In genomic region chr13:99940601-99941000, GRCm38 (mm10) we compare ENCODE assay signal across 9 mouse cellular contexts. TPM values are rescaled to one million over a fixed set of nuclear protein-coding genes. Genes with fewer than 3 reads are reported as not detected.
DNase-seq lines count a peak whose midpoint lies in the region; ATAC-seq and TF ChIP-seq lines count a peak whose summit lies in the region.
"Had no signal": no experiment of that assay in that cellular context is flagged by ENCODE, and none has a peak within 500 bp of the region (broad histone marks: within the 10 kb centered on the region; RNA-seq: fewer than 3 reads in every experiment).

No protein-coding gene starts in this region.

- WGBS in cerebellum, adult 2 months, result 11% methylated on average over 2 of the region's 2 CpGs
- WGBS in forebrain, embryonic 10.5 days, result 21% methylated on average over 2 of the region's 2 CpGs

- peak; percentile 14 for DNase-seq in cerebellum, adult 2 months
- peak; percentile 54 for DNase-seq in forebrain, embryonic 10.5 days (ENCODE audit: extremely low spot score, low spot score)
- DNase-seq in left cerebral cortex, adult 9 months (ENCODE audit: low spot score in 2 of 2), result peak; percentile 25 to 41
- DNase-seq in retina, embryonic 14.5 days (ENCODE audit: low spot score), result peak; percentile 70
- no peak for DNase-seq in adipocyte (ENCODE audit: low spot score)
- DNase-seq in heart, adult 11 months, result no peak
- DNase-seq in spleen, postnatal 4 days (ENCODE audit: low spot score in 2 of 2), result no peak

- no peak for TF ChIP-seq CTCF in cerebellum, adult 2 months (IDR thresholded peaks at IDR 0.05; ENCODE audit: borderline replicate concordance, insufficient read depth, low read depth, low read length)

- H3K4me3 ChIP-seq in cerebellum, adult 2 months (replicated peaks; ENCODE audit: insufficient read depth, low read depth, low read length), result no peak overlapping the region
- no peak overlapping the region for H3K4me3 ChIP-seq in forebrain, embryonic 10.5 days
- H3K4me3 ChIP-seq: lung, embryonic 15.5 days had no signal

- H3K27me3 ChIP-seq in cerebellum, adult 2 months (ENCODE audit: control insufficient read depth, insufficient read depth, low read length), result no peaks in the 10 kb centered on the region
- no peaks in the 10 kb centered on the region for H3K27me3 ChIP-seq in forebrain, embryonic 10.5 days (ENCODE audit: poor library complexity, severe bottlenecking)
- H3K27me3 ChIP-seq: lung, embryonic 15.5 days had no signal

- TF ChIP-seq POLR2A in cerebellum, adult 2 months (IDR thresholded peaks at IDR 0.05; ENCODE audit: borderline replicate concordance, insufficient read depth, low read length), result no peak

- peaks cover 4% of the 10 kb centered on the region; the same call in 1 of the 2 replicates for H3K36me3 ChIP-seq in forebrain, embryonic 10.5 days (replicated peaks)
- H3K36me3 ChIP-seq: lung, embryonic 15.5 days had no signal

- 0 out of 2 replicates have a peak, but pooled peaks cover 3% of the 10 kb centered on the region for H3K4me1 ChIP-seq in cerebellum, adult 2 months (ENCODE audit: control insufficient read depth, insufficient read depth, low read length)
- H3K4me1 ChIP-seq in forebrain, embryonic 10.5 days, result peaks cover 19% of the 10 kb centered on the region
- H3K4me1 ChIP-seq: lung, embryonic 15.5 days had no signal

- H3K9me3 ChIP-seq in forebrain, embryonic 10.5 days, result no peaks in the 10 kb centered on the region
- H3K9me3 ChIP-seq: lung, embryonic 15.5 days had no signal

- ATAC-seq in cerebellum, adult (ENCODE audit: insufficient number of reproducible peaks, low FRiP score, low TSS enrichment), result no peak

- no peak overlapping the region for H3K27ac ChIP-seq in cerebellum, adult 2 months (ENCODE audit: insufficient read depth, low read length)
- H3K27ac ChIP-seq in forebrain, embryonic 10.5 days, result peak overlapping the region; percentile 68; the same call in 1 of the 2 replicates
- H3K27ac ChIP-seq: lung, embryonic 15.5 days had no signal

RNA-seq across cellular contexts. Expression of gene Cartpt, which starts 39.7 kb away (rescaled TPM):
- 5.3 and 6.0 TPM in 2 replicates for polyA plus RNA-seq in cerebellum, adult 2 months (2012; rRNA removed)
- polyA plus RNA-seq in forebrain, embryonic 10.5 days (2016; fragmentation: Nextera tagmentation; extraction: Ambion mirVana), result 0.53 and 0.95 TPM in 2 replicates

Comparison
In these comparisons a context has a peak if more than half of its experiments do, and no peak if none do; other contexts are left out.
1. DNase-seq: peak in cerebellum, adult 2 months (2 of 2), forebrain, embryonic 10.5 days (single experiment), left cerebral cortex, adult 9 months (2 of 2) and retina, embryonic 14.5 days (single experiment); none in adipocyte (single experiment), heart, adult 11 months (single experiment) and spleen, postnatal 4 days (0 of 2).